Mouse (Mus musculus) spleen, adult 2 months (tissue): ENCODE data around the gene B230118H07Rik.

Source experiments
- CTCF ChIP-seq: fragments of 200-500 bp; IDR thresholded peaks from 2 replicates; pipeline ENCODE4 v1.5.1; 2011; ENCODE audit warnings: mild to moderate bottlenecking, inconsistent platforms; ENCODE audit not compliant: insufficient read depth, insufficient read length, insufficient replicate concordance; ENCODE audit errors: extremely low read depth
- POLR2A ChIP-seq: fragments of 200-500 bp; IDR thresholded peaks from 2 replicates; pipeline ENCODE4 v1.6.1; 2011; ENCODE audit warnings: low read depth, low read length, inconsistent platforms

- no peak for TF ChIP-seq CTCF
- no peak for TF ChIP-seq POLR2A
These were observed at the start of gene B230118H07Rik, which contains the start of gene Rag1 for GRCm38 (mm10) chr2:101649114-101649671.
